Mouse (Mus musculus) ovary, adult 18-20 months (tissue): ENCODE measurements at regions not wholly inside any gene's neighbourhood (a gene's known extent, or its start where the extent isn't known, plus 50 kb on each side); places are given as distances from the start of the nearest gene placed in this dataset.

ENCODE experiments used
- DNase-seq: peaks from one replicate; pipeline ENCODE4 v3.0.0; 2022; ENCODE audit warnings: low spot score, mixed read lengths

- no peak for DNase-seq
Measured at GRCm38 (mm10) chr12:85527011-85527410, 53.3 kb downstream of the Fos start.

- DNase-seq, result no peak
Measured at GRCm38 (mm10) chr12:85531638-85532037, 57.9 kb downstream of the Fos start.

GRCm38 (mm10) chr12:85532221-85532612 is 58.5 kb downstream of the Fos start:
- no peak for DNase-seq

- peak; percentile 48 for DNase-seq
Measured at GRCm38 (mm10) chr12:85532613-85533460, 59.1 kb downstream of the Fos start.

GRCm38 (mm10) chr12:85533603-85534002 is 59.9 kb downstream of the Fos start:
- DNase-seq, result no peak

GRCm38 (mm10) chr12:85539423-85539822 is 59.4 kb upstream of the Jdp2 start:
- no peak for DNase-seq

- DNase-seq, result no peak
Measured at GRCm38 (mm10) chr12:85541153-85541552, 57.7 kb upstream of the Jdp2 start.

GRCm38 (mm10) chr12:85542881-85543280 is 55.9 kb upstream of the Jdp2 start:
- no peak for DNase-seq

GRCm38 (mm10) chr12:85543520-85543919 is 55.3 kb upstream of the Jdp2 start:
- no peak for DNase-seq

GRCm38 (mm10) chr12:85544801-85545200 is 54.0 kb upstream of the Jdp2 start:
- DNase-seq, result no peak

GRCm38 (mm10) chr12:85545718-85546117 is 53.1 kb upstream of the Jdp2 start:
- no peak for DNase-seq

- no peak for DNase-seq
Measured at GRCm38 (mm10) chr12:85548076-85548475, 50.8 kb upstream of the Jdp2 start.
